Mouse (Mus musculus) telencephalon, adult 2 months (tissue): ENCODE measurements around the gene Cd72.

ENCODE experiments used
- DNase-seq: peaks from one replicate; pipeline ENCODE4 v3.0.0-alpha.2; 2011; ENCODE audit warnings: low read depth, low spot score

The Cd72 gene

GRCm38 (mm10) chr4:43406162-43406971 lies 48.1 kb downstream of the Cd72 start:
- peak; percentile 82 for DNase-seq

DNA sequence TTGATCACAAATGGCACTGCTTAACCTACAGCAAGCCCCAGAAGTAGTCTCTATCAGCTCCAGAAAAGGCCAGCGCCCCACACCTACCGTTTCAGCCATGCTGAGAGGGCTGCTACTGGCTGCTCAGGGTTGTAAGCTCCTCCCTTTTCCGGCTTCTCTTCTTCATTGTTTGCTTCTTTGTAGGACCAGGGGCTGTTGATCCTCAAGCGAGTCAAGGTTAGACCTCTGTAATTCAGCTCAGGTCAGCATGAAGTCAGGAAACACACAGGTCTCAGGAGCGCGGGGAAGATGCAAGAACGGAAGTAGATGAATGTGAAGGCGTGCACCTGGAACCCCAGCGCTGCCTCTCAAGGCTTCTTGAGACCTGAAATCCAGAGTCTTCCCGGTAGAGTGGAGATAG lies 49.7 kb downstream of the Cd72 start:
- no peak for DNase-seq

DNA sequence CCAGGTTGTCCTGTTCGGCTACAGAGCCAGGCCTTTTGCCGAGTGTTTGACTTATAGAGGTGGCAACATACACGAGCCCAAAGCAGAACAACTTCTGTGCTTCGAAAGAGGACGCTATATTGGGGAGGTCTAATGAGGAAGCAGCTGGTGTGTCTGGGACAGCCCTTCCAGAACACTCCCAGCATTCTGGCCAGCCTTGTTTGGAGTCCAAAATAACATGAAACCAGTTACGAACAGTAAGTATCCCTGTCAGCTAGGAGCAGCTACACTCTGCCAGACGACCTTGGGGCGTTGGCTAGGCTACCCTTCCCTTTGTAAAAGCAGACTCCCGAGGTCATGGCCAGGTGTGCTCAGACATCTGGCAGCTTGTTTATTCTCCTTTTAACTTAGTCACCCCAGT lies 52.2 kb downstream of the Cd72 start:
- no peak for DNase-seq

- DNase-seq = no peak
Measured at GRCm38 (mm10) chr4:43401486-43401885, 52.9 kb downstream of the Cd72 start.

GRCm38 (mm10) chr4:43400976-43401375 lies 53.5 kb downstream of the Cd72 start:
- no peak for DNase-seq

GRCm38 (mm10) chr4:43399391-43400131 lies 54.9 kb downstream of the Cd72 start:
- DNase-seq = no peak

GRCm38 (mm10) chr4:43398829-43399331 lies 55.5 kb downstream of the Cd72 start:
- DNase-seq = no peak

DNA sequence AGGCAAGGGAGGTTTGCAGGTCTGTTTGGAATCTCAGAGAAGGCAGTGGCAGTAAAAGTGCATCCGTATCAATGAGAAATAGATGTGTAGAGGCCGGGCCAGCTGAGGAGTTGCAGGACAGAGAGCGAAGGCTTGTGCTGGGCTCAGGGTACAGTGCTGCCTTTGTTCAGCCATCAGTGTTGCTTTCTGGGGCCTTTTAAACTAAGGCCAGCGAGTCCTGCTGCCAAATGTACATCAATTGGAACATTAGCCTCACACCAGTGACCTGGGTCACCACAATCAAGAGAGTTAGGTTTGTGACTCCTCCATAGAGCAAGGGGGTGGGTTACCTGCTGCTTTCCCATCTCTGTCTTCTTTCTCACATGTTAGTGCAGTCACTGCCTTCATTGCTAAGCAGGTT lies 56.4 kb downstream of the Cd72 start:
- DNase-seq = no peak
